Mouse (Mus musculus) C2C12 (cell line): ENCODE measurements around the gene Frs2. TPM values are rescaled to one million over a fixed set of nuclear protein-coding genes. Genes with fewer than 3 reads are reported as not detected.

Source experiments
- H3K27me3 ChIP-seq: one replicate; pipeline ENCODE4 v1.6.1; 2011; ENCODE audit not compliant: control insufficient read depth, insufficient read depth, insufficient read length
- H3K36me3 ChIP-seq: one replicate; pipeline ENCODE4 v1.6.1; 2011; ENCODE audit not compliant: control insufficient read depth, insufficient read depth
- H3K4me3 ChIP-seq: one replicate; pipeline ENCODE4 v1.5.1; 2011; ENCODE audit warnings: mild to moderate bottlenecking, control low read depth; ENCODE audit not compliant: poor library complexity, insufficient read depth, severe bottlenecking
- H3K79me2 ChIP-seq: one replicate; pipeline ENCODE4 v1.6.1; 2011; ENCODE audit not compliant: control insufficient read depth, insufficient read depth
- H3K79me3 ChIP-seq: one replicate; pipeline ENCODE4 v1.6.1; 2011; ENCODE audit warnings: low read depth, control low read depth
- H3ac ChIP-seq: one replicate; pipeline ENCODE3; 2011; ENCODE audit warnings: low read depth; ENCODE audit not compliant: control insufficient read depth, insufficient read length
- CEBPB ChIP-seq: IDR thresholded peaks from one replicate; pipeline ENCODE4 v1.6.1; 2011; ENCODE audit warnings: low read depth, mild to moderate bottlenecking, control low read depth, moderate library complexity
- CTCF ChIP-seq: IDR thresholded peaks from one replicate; pipeline ENCODE4 v1.5.1; 2011; ENCODE audit not compliant: control insufficient read depth, insufficient read depth, insufficient read length
- FOSL1 ChIP-seq: IDR thresholded peaks from one replicate; pipeline ENCODE4 v1.8.0; 2011; ENCODE audit warnings: mild to moderate bottlenecking, low read length; ENCODE audit not compliant: poor library complexity, insufficient read depth, severe bottlenecking
- MAX ChIP-seq: IDR thresholded peaks from one replicate; pipeline ENCODE4 v1.6.1; 2011; ENCODE audit warnings: mild to moderate bottlenecking, control low read depth
- MYOD1 ChIP-seq: IDR thresholded peaks from one replicate; pipeline ENCODE4 v1.6.1; 2011; ENCODE audit warnings: low read depth; ENCODE audit not compliant: control insufficient read depth, insufficient read length
- MYOG ChIP-seq: IDR thresholded peaks from one replicate; pipeline ENCODE4 v1.6.1; 2011; ENCODE audit not compliant: control insufficient read depth, insufficient read length; ENCODE audit errors: extremely low read depth
- USF1 ChIP-seq: IDR thresholded peaks from one replicate; pipeline ENCODE4 v1.6.1; 2011; ENCODE audit warnings: low read depth, mild to moderate bottlenecking, control low read depth, moderate library complexity
- polyA plus RNA-seq: library from polyadenylated mRNA; unstranded; fragments of >200 nt; fragmentation: generic; extraction: Trizol; gene quantifications from one replicate; pipeline ENCODE4 v1.2.1, GENCODE M21; 2012; ENCODE audit warnings: missing spikeins

The Frs2 gene
- polyA plus RNA-seq, 1 experiment: 11.0 TPM

DNA sequence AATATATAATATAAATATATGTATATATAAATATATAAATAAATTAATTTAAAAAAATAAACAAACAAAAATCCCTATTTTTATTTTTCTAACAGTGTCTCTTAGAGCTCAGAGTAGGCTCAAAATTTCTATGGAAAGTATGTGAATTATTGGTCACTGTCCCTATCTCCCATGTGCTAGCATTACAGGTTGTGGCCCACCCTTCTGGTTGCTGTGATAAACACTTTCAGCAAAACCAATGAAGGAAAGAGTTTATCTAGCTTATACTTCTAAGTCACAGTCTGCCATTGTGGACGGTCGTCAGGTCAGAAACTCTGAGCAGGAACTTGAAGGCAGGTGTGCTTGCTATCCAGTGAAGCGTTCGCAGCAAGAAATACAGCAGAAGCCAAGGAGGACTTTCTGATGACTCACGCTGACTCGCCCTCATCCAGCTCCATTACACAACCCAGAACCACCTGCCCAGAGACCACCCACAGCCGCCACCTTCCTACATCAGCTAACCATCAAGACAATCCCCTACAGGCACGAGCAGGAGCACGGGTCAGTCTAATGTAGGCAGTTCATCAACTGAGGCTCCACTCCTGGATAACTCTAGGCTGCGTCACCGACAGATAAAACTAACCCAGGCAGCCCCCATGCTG lies 18.6 kb upstream of the Frs2 start:
- Histone ChIP-seq H3K4me3 (no peak overlapping the region), H3K79me3 (no peaks in the 10 kb centered on the region), H3K79me2 (no peaks in the 10 kb centered on the region), H3ac (no peak overlapping the region), H3K27me3 (no peaks in the 10 kb centered on the region), H3K36me3 (no peaks in the 10 kb centered on the region)
- no peak for TF ChIP-seq USF1
- peak; percentile 36 for TF ChIP-seq MYOD1
- TF ChIP-seq CEBPB: peak; percentile 55

DNA sequence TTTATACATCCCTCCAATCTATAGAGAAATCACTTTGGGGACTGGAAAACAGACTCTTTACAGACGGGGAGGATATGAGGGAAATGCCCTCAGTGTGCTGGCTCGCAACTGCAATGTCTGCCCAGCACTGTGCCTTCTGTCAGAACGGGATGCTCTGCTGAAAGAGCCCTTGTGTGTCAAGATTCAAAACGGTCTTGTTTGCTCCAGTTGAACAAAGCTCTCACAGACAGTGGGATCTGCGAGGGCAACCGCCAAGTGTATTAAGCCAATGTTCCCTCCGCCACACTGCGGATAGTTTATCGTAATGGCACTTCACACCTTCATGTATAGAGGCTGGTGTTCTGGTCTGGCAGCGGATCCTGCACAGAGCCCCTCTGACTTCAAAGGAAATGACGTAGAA lies 14.3 kb upstream of the Frs2 start:
- H3ac ChIP-seq: no peak overlapping the region
- no peaks in the 10 kb centered on the region for H3K27me3 ChIP-seq
- no peaks in the 10 kb centered on the region for H3K79me2 ChIP-seq
- H3K4me3 ChIP-seq: no peak overlapping the region
- no peaks in the 10 kb centered on the region for H3K79me3 ChIP-seq
- H3K36me3 ChIP-seq: no peaks in the 10 kb centered on the region
- no peak for TF ChIP-seq MAX
- no peak for TF ChIP-seq FOSL1
- no peak for TF ChIP-seq MYOD1
- no peak for TF ChIP-seq CTCF
- TF ChIP-seq CEBPB: no peak
- no peak for TF ChIP-seq MYOG
- TF ChIP-seq USF1: no peak

DNA sequence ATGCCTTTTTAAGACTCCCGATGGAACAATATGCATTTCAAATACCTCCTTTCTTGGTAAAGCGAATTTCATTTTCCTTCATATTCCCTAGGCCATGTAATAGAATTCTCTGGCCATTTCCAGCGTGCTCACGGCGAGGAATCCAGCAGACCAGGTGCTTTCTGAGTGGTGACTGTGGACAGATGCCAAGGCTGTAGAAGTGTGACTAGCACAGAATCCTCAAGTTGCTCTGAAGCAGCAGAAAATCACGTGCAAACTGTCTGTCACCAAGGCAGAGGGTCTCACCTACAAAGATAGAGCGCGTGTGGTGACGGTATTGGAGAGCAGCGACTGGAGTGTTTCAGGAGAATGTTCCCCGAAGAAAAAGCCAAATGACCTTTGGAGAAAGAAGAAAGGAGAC lies 11.8 kb upstream of the Frs2 start:
- Histone ChIP-seq H3K36me3 (no peaks in the 10 kb centered on the region), H3K27me3 (no peaks in the 10 kb centered on the region), H3ac (peak overlapping the region; percentile 30), H3K79me3 (no peaks in the 10 kb centered on the region), H3K79me2 (no peaks in the 10 kb centered on the region), H3K4me3 (no peak overlapping the region)
- TF ChIP-seq MYOG: no peak
- no peak for TF ChIP-seq CEBPB
- no peak for TF ChIP-seq FOSL1
- TF ChIP-seq MYOD1: no peak
- TF ChIP-seq MAX: no peak
- TF ChIP-seq CTCF: no peak
- TF ChIP-seq USF1: no peak

DNA sequence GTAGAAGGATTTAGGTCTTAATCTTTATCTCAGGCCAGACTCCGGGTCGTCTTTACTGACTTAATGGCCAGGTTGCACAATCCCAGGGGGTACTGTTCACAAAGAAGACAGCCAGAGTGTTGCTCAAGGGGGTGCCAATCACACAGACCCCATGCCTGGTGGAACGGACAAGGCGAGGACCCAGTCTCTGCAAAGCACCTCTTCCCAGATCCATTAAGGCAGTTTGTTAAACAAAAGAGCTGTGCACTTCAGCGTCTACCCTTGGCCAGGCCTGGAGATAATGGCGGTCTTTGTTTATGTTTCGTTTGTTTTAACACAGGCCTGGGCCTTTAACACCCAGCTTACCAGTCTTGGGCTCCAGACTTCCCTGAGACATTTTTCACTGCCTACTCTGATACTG lies 3.9 kb upstream of the Frs2 start:
- Histone ChIP-seq H3K36me3 (no peaks in the 10 kb centered on the region), H3ac (no peak overlapping the region), H3K79me2 (peaks cover 20% of the 10 kb centered on the region), H3K4me3 (no peak overlapping the region), H3K27me3 (no peaks in the 10 kb centered on the region), H3K79me3 (peaks cover 9% of the 10 kb centered on the region)
- TF ChIP-seq MYOG: no peak
- TF ChIP-seq CEBPB: peak; percentile 77
- no peak for TF ChIP-seq MYOD1

DNA sequence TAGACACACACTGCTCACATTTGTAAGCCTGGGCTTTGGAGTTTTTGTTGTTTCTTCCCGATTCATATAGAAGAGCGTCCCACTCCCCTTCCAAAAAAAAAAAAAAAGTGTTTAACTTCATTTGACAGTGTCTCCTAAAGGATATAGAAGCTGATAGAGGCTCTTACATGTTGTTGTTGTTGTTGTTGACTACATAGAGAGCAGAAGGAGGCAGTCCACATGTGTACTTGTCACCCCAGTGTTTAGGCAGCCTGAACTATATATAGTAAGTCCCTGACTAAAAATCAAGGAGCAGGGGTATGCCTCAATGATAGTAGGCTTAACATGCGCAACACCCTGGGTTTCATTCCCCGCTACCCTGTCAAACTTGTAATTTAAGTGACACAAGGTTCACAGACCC lies 3.3 kb upstream of the Frs2 start:
- Histone ChIP-seq H3K4me3 (no peak overlapping the region), H3K79me3 (peaks cover 14% of the 10 kb centered on the region), H3ac (no peak overlapping the region), H3K36me3 (no peaks in the 10 kb centered on the region), H3K79me2 (peaks cover 26% of the 10 kb centered on the region), H3K27me3 (no peaks in the 10 kb centered on the region)
- TF ChIP-seq MYOG: no peak
- no peak for TF ChIP-seq MYOD1
- TF ChIP-seq FOSL1: no peak
- no peak for TF ChIP-seq CEBPB
- no peak for TF ChIP-seq MAX
- TF ChIP-seq USF1: no peak
- TF ChIP-seq CTCF: no peak

DNA sequence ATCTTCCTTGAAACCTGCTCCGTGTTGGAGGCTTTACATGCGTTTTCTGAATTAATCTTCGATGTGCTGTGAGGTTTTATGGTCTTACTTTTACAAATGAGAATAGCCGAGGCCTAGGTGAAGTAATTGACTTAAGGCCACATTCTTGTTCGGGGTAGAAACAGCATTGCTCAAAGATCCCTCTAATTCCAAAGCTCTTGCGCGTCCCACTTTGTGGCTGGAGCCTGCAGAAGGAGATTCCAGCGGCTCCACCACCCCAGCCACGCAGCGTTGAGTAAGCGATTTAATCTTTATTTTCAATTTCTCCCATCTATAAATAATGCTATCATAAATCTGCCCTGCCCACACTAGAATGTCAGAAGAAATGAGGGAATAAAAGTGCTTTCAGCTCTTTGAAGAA lies 2.9 kb upstream of the Frs2 start:
- no peak overlapping the region for H3K4me3 ChIP-seq
- H3K27me3 ChIP-seq: no peaks in the 10 kb centered on the region
- peaks cover 30% of the 10 kb centered on the region for H3K79me2 ChIP-seq
- no peak overlapping the region for H3ac ChIP-seq
- peak; percentile 43 for TF ChIP-seq MAX
- TF ChIP-seq MYOD1: peak; percentile 25
- TF ChIP-seq MYOG: no peak
- TF ChIP-seq CEBPB: peak; percentile 84
- TF ChIP-seq FOSL1: peak; percentile 92
- TF ChIP-seq CTCF: no peak
- no peak for TF ChIP-seq USF1
- no peaks in the 10 kb centered on the region for H3K36me3 ChIP-seq
- peaks cover 18% of the 10 kb centered on the region for H3K79me3 ChIP-seq
